Mouse (Mus musculus): ENCODE measurements around the gene Gm10330.
"Not testable (repeated sequence)": the region's sequence is repeated elsewhere in the genome, so short reads cannot be mapped to it uniquely, and the experiment has no call there.

The Gm10330 gene

DNA sequence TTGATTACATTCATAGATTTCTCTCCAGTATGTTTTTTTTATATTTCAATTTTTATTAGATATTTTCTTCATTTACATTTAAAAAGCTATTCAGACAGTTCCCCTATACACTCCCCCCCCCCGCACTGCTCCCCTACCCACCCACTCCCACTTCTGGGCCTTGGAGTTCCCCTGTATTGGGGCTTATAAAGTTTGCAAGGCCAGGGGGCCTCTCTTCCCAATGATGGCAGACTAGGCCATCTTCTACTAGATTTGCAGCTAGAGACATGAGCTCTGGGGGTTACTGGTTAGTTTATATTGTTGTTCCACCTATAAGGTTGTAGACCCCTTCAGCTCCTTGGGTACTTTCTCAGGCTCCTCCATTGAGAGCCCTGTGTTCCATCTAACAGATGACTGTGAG lies at the start of gene Gm10330:
Gm10330 (minus strand) TSS at position 101 of the 400 bp plus-strand sequence.
- in situ Hi-C loops (cut with MboI, MseI) = not testable (repeated sequence)

DNA sequence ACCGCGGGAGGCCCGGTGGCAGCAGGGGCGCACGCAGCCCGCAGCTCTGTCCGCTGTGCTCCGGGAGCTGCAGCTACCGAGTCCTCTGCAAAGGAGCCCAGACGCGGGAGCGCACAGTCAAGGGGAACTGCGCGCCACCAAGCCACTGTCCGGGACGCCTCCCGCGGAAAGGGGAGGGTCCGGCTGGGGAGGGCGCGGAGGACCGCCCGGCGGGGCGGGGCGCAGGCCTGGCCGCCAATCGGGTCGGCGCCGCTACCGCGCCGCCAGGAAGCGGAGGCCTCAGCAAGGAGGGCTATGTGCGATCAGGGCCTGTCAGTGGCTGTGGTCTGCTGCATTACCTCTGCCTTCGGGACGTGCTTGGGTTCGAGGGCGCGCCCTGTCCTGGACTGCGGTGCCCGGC lies 20.7 kb upstream of the Gm10330 start:
- in situ Hi-C loops (cut with MboI, MseI) = not testable (repeated sequence)

DNA sequence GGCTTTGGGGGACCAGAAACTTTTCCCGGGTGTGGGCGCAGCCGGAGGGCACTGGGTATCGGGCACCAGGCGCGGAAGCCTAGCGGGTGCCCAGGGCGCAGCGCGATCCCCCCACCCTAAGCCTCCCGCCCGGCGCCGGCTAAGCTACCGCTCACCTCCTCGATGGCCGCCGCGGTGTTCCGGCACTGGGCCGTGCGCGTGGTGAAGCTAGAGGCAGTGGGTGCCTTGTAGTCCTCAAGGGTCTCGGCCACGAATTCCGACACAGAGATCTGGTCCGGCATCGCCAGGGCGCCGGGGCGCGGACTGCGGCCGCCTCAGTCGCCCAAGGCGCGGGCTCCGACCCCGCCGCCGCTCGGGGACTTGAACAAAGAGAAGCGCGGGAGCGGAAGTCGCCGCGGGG lies 20.3 kb upstream of the Gm10330 start:
- in situ Hi-C loops (cut with MboI, MseI) = not testable (repeated sequence)

All from T-helper 2 cell (primary cell).